Mouse (Mus musculus): ENCODE measurements around the gene Bcor. TPM values are rescaled to one million over a fixed set of nuclear protein-coding genes. Genes with fewer than 3 reads are reported as not detected.

The Bcor gene
- polyA plus RNA-seq, 1 experiment = 15.8 TPM

DNA sequence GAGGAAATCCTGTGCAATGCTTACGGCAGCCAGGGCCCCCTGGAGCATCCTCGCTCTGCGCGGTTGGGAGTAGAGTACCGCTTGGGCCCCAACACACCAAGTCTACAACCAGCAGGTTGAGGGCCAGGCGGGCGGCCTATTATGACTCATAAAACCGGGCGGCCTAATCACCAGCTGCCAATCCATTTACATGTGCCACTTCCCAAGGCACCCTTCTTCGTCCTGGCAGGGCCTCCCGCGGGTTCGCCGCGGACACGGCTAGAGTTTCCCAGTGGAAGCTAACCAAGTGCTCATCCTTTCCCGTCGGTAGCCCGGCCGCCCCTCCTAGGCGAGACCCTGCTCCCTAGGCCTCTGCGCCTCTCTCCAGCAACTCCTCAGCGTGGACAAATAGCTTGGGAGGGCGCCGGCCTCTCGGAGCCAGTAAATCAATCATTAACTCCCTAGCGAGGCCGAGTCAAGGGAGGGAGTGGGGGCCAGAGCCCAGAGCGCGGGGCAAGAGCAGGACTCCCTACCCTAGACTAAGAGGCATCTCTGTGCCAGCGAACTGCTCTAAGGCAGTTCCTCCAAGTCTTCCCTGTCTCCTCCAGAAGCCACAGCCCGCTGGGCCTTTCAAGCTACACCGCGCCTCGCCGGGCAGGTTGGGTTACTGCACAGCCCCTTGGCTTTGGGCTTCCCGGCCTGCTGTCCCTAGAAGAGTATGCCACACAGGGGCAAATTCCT, 69.8 kb downstream of the Bcor start:
- no peaks in the 10 kb centered on the region for H3K9me3 ChIP-seq (replicated peaks; ENCODE audit: control insufficient read depth, insufficient read depth, low read length, poor library complexity, severe bottlenecking)
- no peak overlapping the region for H3K27ac ChIP-seq (ENCODE audit: insufficient read depth, low read length)
- peak overlapping the region; percentile 31 for H3K4me3 ChIP-seq (ENCODE audit: low read depth, low read length)
- peaks cover 29% of the 10 kb centered on the region for H3K27me3 ChIP-seq (ENCODE audit: control insufficient read depth, insufficient read depth, low read length, poor library complexity, severe bottlenecking)
- H3K9ac ChIP-seq (ENCODE audit: low read depth, poor library complexity, severe bottlenecking) = no peak overlapping the region
- H3K36me3 ChIP-seq (ENCODE audit: control insufficient read depth, insufficient read depth, low read length, poor library complexity, severe bottlenecking) = no peaks in the 10 kb centered on the region
- H3K4me1 ChIP-seq (ENCODE audit: control insufficient read depth, insufficient read depth, low read length) = no peaks in the 10 kb centered on the region
- TF ChIP-seq POLR2A (IDR thresholded peaks at IDR 0.05; ENCODE audit: insufficient read depth, low read length) (no peak), CTCF (IDR thresholded peaks at IDR 0.05; ENCODE audit: low read depth, low read length) (no peak), EP300 (IDR thresholded peaks at IDR 0.05; ENCODE audit: insufficient read depth, low read depth, low read length) (no peak)

DNA sequence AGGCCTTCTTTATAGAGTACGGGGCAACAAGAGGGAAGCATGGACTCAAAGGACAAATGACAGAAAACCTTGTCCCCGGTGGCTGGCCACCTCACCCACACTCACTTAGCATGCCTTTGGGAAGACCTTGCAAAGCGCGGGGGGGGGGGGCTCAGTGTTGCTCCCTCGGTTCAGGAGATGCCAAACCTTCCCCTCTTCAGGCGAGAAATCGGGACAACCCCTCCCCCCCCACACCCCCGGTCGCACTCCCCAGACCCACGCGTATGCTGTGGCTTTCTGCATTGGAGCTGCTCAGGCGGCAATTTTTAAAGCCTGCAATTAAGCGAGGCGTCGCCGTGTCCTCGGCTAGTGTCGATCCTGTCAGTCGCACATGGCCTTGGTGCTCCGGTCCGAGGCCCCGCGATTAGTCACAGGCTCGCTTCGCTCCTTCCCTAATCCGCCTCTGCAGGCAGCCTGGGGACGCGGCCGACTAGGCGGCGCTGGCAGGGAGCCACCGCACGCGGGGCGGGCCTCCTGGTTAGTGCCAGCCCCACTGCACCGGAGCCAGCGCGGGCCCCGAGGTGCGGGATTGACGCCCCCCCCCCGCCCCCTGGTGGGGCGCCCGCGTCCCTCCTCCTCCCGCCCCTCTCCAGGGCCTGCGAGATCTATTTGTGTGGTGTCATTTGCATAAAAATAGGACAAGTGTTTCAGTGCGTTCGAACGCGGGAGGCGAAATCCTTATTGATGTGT, 70.6 kb downstream of the Bcor start:
- TF ChIP-seq POLR2A (IDR thresholded peaks at IDR 0.05; ENCODE audit: insufficient read depth, low read length) = no peak
- no peak for TF ChIP-seq CTCF (IDR thresholded peaks at IDR 0.05; ENCODE audit: low read depth, low read length)
- TF ChIP-seq EP300 (IDR thresholded peaks at IDR 0.05; ENCODE audit: insufficient read depth, low read depth, low read length) = no peak
- Histone ChIP-seq H3K9me3 (replicated peaks; ENCODE audit: control insufficient read depth, insufficient read depth, low read length, poor library complexity, severe bottlenecking) (no peaks in the 10 kb centered on the region), H3K36me3 (ENCODE audit: control insufficient read depth, insufficient read depth, low read length, poor library complexity, severe bottlenecking) (no peaks in the 10 kb centered on the region), H3K27ac (ENCODE audit: insufficient read depth, low read length) (no peak overlapping the region), H3K9ac (ENCODE audit: low read depth, poor library complexity, severe bottlenecking) (no peak overlapping the region), H3K4me1 (ENCODE audit: control insufficient read depth, insufficient read depth, low read length) (no peaks in the 10 kb centered on the region), H3K27me3 (ENCODE audit: control insufficient read depth, insufficient read depth, low read length, poor library complexity, severe bottlenecking) (peaks cover 31% of the 10 kb centered on the region), H3K4me3 (ENCODE audit: low read depth, low read length) (peak overlapping the region; percentile 41)

DNA sequence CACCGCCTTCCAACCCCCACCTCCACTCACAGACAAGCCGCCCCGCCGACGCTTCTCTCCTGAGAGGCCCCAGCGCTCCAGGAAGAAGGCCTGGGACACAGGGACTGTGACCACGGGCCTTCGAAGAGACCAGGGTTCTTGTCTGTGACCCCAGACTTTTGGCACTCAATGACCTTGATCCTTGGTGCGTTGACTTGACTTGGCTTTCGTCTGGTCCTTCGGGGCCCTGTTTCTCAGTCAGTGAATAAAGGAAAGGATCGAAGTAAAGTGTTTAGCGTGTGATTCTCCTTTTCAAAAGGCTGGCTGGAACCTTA, 71.2 kb downstream of the Bcor start:
- Histone ChIP-seq H3K4me1 (ENCODE audit: control insufficient read depth, insufficient read depth, low read length) (no peaks in the 10 kb centered on the region), H3K4me3 (ENCODE audit: low read depth, low read length) (no peak overlapping the region), H3K9me3 (replicated peaks; ENCODE audit: control insufficient read depth, insufficient read depth, low read length, poor library complexity, severe bottlenecking) (no peaks in the 10 kb centered on the region), H3K27ac (ENCODE audit: insufficient read depth, low read length) (no peak overlapping the region), H3K9ac (ENCODE audit: low read depth, poor library complexity, severe bottlenecking) (0 out of 2 replicates have a peak overlapping the region, but pooled peaks have one; percentile 32), H3K36me3 (ENCODE audit: control insufficient read depth, insufficient read depth, low read length, poor library complexity, severe bottlenecking) (no peaks in the 10 kb centered on the region), H3K27me3 (ENCODE audit: control insufficient read depth, insufficient read depth, low read length, poor library complexity, severe bottlenecking) (peaks cover 32% of the 10 kb centered on the region)
- no peak for TF ChIP-seq CTCF (IDR thresholded peaks at IDR 0.05; ENCODE audit: low read depth, low read length)
- no peak for TF ChIP-seq POLR2A (IDR thresholded peaks at IDR 0.05; ENCODE audit: insufficient read depth, low read length)
- TF ChIP-seq EP300 (IDR thresholded peaks at IDR 0.05; ENCODE audit: insufficient read depth, low read depth, low read length) = no peak

GRCm38 (mm10) chrX:12088301-12089026, 71.7 kb downstream of the Bcor start:
- Histone ChIP-seq H3K36me3 (ENCODE audit: control insufficient read depth, insufficient read depth, low read length, poor library complexity, severe bottlenecking) (no peaks in the 10 kb centered on the region), H3K27me3 (ENCODE audit: control insufficient read depth, insufficient read depth, low read length, poor library complexity, severe bottlenecking) (peaks cover 32% of the 10 kb centered on the region), H3K4me3 (ENCODE audit: low read depth, low read length) (peak overlapping the region; percentile 52), H3K9me3 (replicated peaks; ENCODE audit: control insufficient read depth, insufficient read depth, low read length, poor library complexity, severe bottlenecking) (no peaks in the 10 kb centered on the region), H3K4me1 (ENCODE audit: control insufficient read depth, insufficient read depth, low read length) (no peaks in the 10 kb centered on the region), H3K27ac (ENCODE audit: insufficient read depth, low read length) (no peak overlapping the region), H3K9ac (ENCODE audit: low read depth, poor library complexity, severe bottlenecking) (peak overlapping the region; percentile 32)
- TF ChIP-seq POLR2A (IDR thresholded peaks at IDR 0.05; ENCODE audit: insufficient read depth, low read length) (no peak), CTCF (IDR thresholded peaks at IDR 0.05; ENCODE audit: low read depth, low read length) (no peak), EP300 (IDR thresholded peaks at IDR 0.05; ENCODE audit: insufficient read depth, low read depth, low read length) (no peak)

DNA sequence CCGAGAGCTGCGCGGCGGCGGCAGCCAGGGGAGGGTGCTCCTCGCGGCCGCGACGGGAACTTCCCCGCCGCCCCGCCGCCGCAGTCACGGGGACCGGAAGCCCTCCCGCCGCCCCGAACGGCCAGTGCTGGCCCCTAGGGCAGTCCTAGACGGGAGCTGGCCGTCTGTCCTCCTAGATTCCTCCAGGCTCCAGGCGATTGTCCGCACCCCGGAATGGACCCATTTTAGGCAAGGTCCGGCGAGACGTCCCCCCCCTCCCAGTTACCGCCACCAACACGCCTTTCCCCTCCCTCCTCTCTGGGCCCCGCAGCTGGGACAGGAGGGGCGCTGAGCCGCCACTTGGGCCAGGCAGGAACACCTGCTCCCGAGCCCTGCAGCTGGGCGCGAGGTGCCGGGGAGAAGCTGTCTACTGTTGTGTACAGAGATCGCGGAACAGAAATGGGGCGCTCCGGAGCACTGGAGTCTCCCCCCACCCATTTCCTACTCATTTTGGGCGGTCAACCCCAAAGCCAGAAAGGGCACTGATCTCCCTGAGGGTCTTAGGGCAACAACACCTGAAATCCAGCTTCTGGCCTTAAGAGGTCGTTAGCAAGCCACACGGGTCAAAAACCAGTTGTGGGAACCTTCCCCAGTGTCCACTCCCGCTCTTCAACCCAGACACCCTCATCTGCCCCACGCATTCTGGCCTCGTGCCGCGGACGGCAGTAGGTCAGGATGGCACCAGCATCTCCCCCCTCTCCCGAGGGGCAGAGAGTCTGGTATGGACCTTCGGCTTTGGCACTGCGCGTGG, 72.4 kb downstream of the Bcor start:
- Histone ChIP-seq H3K9ac (ENCODE audit: low read depth, poor library complexity, severe bottlenecking) (peak overlapping the region; percentile 65; the same call in 1 of the 2 replicates), H3K27ac (ENCODE audit: insufficient read depth, low read length) (no peak overlapping the region), H3K9me3 (replicated peaks; ENCODE audit: control insufficient read depth, insufficient read depth, low read length, poor library complexity, severe bottlenecking) (no peaks in the 10 kb centered on the region), H3K4me1 (ENCODE audit: control insufficient read depth, insufficient read depth, low read length) (no peaks in the 10 kb centered on the region), H3K27me3 (ENCODE audit: control insufficient read depth, insufficient read depth, low read length, poor library complexity, severe bottlenecking) (peaks cover 35% of the 10 kb centered on the region), H3K4me3 (ENCODE audit: low read depth, low read length) (peak overlapping the region; percentile 43), H3K36me3 (ENCODE audit: control insufficient read depth, insufficient read depth, low read length, poor library complexity, severe bottlenecking) (no peaks in the 10 kb centered on the region)
- TF ChIP-seq EP300 (IDR thresholded peaks at IDR 0.05; ENCODE audit: insufficient read depth, low read depth, low read length) = no peak
- TF ChIP-seq CTCF (IDR thresholded peaks at IDR 0.05; ENCODE audit: low read depth, low read length) = no peak
- no peak for TF ChIP-seq POLR2A (IDR thresholded peaks at IDR 0.05; ENCODE audit: insufficient read depth, low read length)

Measured in ES-Bruce4 (cell line).